Mouse (Mus musculus) liver, embryonic 11.5 days (tissue): Measurements from ENCODE around the gene Mtus2. TPM values are rescaled to one million over a fixed set of nuclear protein-coding genes. Genes with fewer than 3 reads are reported as not detected.

Experiments
- ATAC-seq: fragments of 200-750 bp; cut with Nextera tagmentation; replicated peaks from 2 replicates; pipeline ENCODE4 v1.8.0; 2017; ENCODE audit warnings: moderate number of reproducible peaks, mild to moderate bottlenecking, moderate TSS enrichment, moderate library complexity; ENCODE audit not compliant: low FRiP score
- DNase-seq: peaks from one replicate; pipeline ENCODE4 v3.0.0-alpha.2; 2017; ENCODE audit warnings: low spot score
- H3K27ac ChIP-seq: fragments of 300-500 bp; sonication (generic); 2 replicates; pipeline ENCODE4 v1.5.1; 2014; ENCODE audit warnings: mild to moderate bottlenecking, low read depth, low read length, control low read depth
- H3K27me3 ChIP-seq: fragments of 300-500 bp; sonication (generic); replicated peaks from 2 replicates; pipeline ENCODE4 v1.6.1; 2014; ENCODE audit warnings: low read length, mixed read lengths; ENCODE audit not compliant: control insufficient read depth, insufficient read depth
- H3K36me3 ChIP-seq: fragments of 300-500 bp; sonication (generic); 2 replicates; pipeline ENCODE4 v1.6.1; 2014; ENCODE audit warnings: mild to moderate bottlenecking, low read length, moderate library complexity, mixed read lengths; ENCODE audit not compliant: control insufficient read depth, insufficient read depth
- H3K4me1 ChIP-seq: fragments of 300-500 bp; sonication (generic); replicated peaks from 2 replicates; pipeline ENCODE4 v1.6.1; 2014; ENCODE audit warnings: low read length, mixed read lengths; ENCODE audit not compliant: control insufficient read depth, insufficient read depth
- H3K4me2 ChIP-seq: fragments of 300-500 bp; sonication (generic); 2 replicates; pipeline ENCODE4 v1.6.1; 2014; ENCODE audit warnings: mild to moderate bottlenecking, control low read depth, moderate library complexity
- H3K4me3 ChIP-seq: fragments of 300-500 bp; sonication (generic); 2 replicates; pipeline ENCODE4 v1.5.1; 2014; ENCODE audit warnings: low read depth, low read length, control low read depth
- H3K9ac ChIP-seq: fragments of 300-500 bp; sonication (generic); 2 replicates; pipeline ENCODE4 v1.6.1; 2014; ENCODE audit warnings: low read depth, low read length, control low read depth
- H3K9me3 ChIP-seq: fragments of 300-500 bp; sonication (generic); 2 replicates; pipeline ENCODE4 v1.6.1; 2016; ENCODE audit warnings: low read length, inconsistent platforms, mixed read lengths; ENCODE audit not compliant: control insufficient read depth
- WGBS: fragments of 180-500 bp; shearing (Covaris S2); extraction: QIAGEN DNeasy Blood & Tissue Kit; methylation state at CpG from one replicate; pipeline ENCODE4 v1.1.7; 2014; 5-methylcytosine and 5-hydroxymethylcytosine counted together
- polyA plus RNA-seq: library from polyadenylated mRNA; unstranded; fragments of >200 nt; fragmentation: Nextera tagmentation; extraction: Ambion mirVana; gene quantifications from 2 replicates; pipeline ENCODE4 v1.2.1, GENCODE M21; 2014

Gene Mtus2
- polyA plus RNA-seq, 1 experiment from 2014 or later = 3.9 TPM

DNA sequence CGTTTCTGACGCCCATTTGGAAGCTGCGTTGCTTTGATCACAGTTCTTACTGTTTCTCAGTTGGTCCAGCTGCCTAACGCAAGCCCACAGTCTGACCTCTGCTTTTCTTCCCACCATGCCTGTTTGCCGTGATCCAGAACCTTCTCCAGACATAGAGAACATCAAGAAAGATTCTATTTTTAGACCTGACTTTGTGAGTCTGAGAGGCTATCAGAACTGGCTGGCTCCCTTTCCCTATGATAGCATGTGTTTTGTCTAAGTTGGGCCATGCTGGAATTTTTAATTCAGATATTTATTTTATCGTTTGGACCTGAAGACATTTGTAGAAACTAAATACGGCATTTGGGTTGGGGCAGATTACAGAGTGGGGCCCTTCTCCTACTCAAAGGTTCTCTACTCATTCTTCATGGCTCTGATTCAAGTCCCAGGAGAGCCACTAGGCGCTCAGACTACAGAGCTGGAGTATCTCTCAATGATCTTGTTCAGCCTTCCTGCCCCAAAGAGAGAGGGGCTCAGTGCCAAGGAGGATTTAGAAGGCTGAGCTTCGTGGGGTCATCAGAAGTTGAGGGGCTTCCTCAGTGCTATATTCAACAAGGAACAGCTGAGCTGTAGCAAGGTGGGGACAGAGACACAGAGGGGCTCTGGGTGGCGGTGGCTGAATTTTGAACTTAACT is 174.5 kb downstream of the Mtus2 start:
- Histone ChIP-seq H3K27me3 (no peaks in the 10 kb centered on the region), H3K36me3 (no peaks in the 10 kb centered on the region), H3K9ac (no peak overlapping the region), H3K27ac (no peak overlapping the region), H3K9me3 (no peaks in the 10 kb centered on the region), H3K4me1 (no peaks in the 10 kb centered on the region), H3K4me3 (no peak overlapping the region), H3K4me2 (no peak overlapping the region)
- no peak for ATAC-seq
- WGBS = 67% methylated on average over 10 of the region's 10 CpGs
- DNase-seq = no peak

DNA sequence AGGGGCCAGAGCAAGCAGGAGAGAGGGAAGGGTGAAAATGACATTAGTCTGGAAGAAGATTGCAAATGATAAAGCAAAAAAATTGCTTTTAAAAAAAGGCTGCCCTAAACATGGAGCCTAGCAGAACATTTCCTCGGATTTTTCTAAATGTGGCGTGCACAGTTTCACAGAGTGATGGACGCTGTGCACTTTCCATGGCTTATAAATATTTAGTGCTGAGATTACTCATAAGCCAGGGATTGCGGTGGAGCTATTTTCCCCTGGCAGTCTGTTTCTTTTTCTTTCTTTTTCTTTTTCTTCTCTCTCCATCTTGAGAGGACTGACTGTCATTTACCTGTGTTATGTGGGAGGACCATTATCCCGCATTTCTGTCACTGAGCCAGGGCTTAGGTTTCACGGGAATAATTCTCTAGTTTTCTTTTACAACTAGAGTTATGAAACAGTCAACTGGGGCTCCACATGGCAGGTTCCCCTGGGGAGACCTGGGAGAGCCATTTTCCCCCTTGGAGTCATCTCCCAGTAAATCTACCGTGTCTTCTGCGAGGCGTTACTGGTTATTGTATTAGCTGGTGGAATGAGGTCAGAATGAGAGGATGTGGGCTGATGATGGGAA is 176.4 kb downstream of the Mtus2 start:
- no peak for ATAC-seq
- Histone ChIP-seq H3K4me2 (no peak overlapping the region), H3K9ac (no peak overlapping the region), H3K27me3 (no peaks in the 10 kb centered on the region), H3K27ac (no peak overlapping the region), H3K36me3 (no peaks in the 10 kb centered on the region), H3K4me3 (no peak overlapping the region), H3K4me1 (no peaks in the 10 kb centered on the region), H3K9me3 (no peaks in the 10 kb centered on the region)
- 78% methylated on average over 9 of the region's 9 CpGs for WGBS
- DNase-seq = no peak

DNA sequence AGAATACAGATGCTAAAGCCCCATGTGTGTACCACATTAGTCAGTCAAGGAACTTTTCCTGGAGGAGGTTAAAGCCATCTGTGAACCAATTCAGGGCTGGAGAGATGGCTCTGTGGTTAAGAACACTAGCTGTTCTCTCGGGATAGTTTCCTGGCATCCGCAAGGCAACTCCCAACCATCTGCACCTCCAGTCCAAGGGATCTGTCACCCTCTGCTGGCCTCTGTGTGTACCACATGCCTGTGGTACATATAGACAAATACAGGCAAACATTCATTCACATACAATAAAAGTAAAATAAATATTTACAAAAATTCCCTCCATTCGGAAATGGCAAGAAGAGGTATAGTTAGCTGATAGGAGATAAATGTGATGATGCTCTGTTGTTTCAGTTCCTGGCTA is 184.5 kb downstream of the Mtus2 start:
- Histone ChIP-seq H3K9me3 (no peaks in the 10 kb centered on the region), H3K4me3 (no peak overlapping the region), H3K27ac (no peak overlapping the region), H3K4me2 (no peak overlapping the region), H3K27me3 (no peaks in the 10 kb centered on the region), H3K36me3 (no peaks in the 10 kb centered on the region), H3K9ac (no peak overlapping the region), H3K4me1 (no peaks in the 10 kb centered on the region)
- ATAC-seq (no peak), DNase-seq (no peak)
- WGBS = 79% methylated on average over 3 of the region's 3 CpGs

DNA sequence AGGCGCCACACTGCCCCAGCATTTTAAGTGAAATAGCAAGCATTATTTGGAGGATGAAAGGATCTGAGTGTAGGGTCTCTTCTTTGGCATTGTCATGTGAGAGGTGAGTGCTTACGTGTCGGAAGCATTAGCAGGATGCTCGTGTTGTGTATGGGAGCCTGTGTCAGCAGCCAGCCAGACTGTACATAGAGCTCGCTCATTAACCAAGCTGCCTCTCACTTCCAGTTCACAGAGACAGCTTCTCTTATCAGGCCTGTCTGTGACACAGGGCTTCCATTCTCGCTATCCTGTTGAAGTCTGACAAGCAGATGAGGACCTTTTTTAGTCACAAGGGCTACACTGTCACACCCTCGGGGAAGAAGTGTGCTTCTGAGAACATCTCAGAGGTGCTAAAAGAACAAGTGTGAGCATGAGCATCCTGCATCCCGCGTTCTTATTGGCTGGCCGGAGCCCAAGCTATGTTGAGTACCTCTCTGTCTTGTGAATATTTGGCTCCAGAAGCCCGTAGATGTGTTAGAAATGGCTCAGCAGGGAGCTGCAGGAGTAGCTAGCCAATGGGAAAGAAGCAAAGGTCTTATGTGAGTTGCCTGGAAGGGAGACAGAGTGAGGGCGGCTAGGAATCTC is 189.2 kb downstream of the Mtus2 start:
- Histone ChIP-seq H3K4me1 (no peaks in the 10 kb centered on the region), H3K4me2 (no peak overlapping the region), H3K9ac (no peak overlapping the region), H3K27me3 (no peaks in the 10 kb centered on the region), H3K27ac (no peak overlapping the region), H3K36me3 (no peaks in the 10 kb centered on the region), H3K4me3 (no peak overlapping the region), H3K9me3 (peaks cover 4% of the 10 kb centered on the region)
- DNase-seq (no peak), ATAC-seq (no peak)
- 75% methylated on average over 12 of the region's 12 CpGs for WGBS

DNA sequence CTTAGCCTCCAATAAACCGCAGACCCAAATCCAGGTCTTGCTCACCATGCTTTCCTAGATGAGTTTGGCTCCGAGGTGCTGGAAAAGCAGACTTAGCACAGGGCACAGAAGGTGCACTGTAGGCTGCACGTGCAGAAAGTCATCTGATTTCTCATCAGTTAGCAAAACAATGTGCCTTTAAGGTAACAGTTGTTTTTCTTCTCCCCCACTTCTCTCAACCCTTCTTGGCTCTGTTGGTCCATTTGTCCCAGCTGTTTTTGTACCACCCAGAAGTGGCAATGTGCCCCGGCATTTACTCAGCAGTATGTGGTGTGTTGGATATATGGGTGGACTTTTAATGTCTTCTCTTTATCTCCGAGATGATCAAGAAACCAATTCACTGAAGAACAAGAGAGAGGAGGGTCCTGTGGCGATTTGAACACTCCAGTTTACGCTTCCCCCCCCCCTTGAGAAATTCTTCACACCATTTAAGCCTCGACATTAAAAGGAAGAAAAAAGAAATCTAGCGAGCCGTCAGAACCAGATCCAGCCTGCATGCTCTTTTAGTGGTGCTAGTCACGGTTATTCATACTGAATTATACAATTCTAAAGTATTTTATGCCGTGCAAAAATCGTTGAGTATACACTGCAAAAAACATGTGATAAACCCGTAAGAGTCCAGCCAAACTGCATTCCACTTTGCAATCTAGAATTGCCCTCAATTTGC is 194.9 kb downstream of the Mtus2 start:
- Histone ChIP-seq H3K4me3 (no peak overlapping the region), H3K9ac (no peak overlapping the region), H3K4me1 (no peaks in the 10 kb centered on the region), H3K27me3 (no peaks in the 10 kb centered on the region), H3K27ac (no peak overlapping the region), H3K4me2 (no peak overlapping the region), H3K36me3 (no peaks in the 10 kb centered on the region), H3K9me3 (peaks cover 4% of the 10 kb centered on the region)
- no peak for ATAC-seq
- 79% methylated on average over 14 of the region's 14 CpGs for WGBS
- DNase-seq = no peak

DNA sequence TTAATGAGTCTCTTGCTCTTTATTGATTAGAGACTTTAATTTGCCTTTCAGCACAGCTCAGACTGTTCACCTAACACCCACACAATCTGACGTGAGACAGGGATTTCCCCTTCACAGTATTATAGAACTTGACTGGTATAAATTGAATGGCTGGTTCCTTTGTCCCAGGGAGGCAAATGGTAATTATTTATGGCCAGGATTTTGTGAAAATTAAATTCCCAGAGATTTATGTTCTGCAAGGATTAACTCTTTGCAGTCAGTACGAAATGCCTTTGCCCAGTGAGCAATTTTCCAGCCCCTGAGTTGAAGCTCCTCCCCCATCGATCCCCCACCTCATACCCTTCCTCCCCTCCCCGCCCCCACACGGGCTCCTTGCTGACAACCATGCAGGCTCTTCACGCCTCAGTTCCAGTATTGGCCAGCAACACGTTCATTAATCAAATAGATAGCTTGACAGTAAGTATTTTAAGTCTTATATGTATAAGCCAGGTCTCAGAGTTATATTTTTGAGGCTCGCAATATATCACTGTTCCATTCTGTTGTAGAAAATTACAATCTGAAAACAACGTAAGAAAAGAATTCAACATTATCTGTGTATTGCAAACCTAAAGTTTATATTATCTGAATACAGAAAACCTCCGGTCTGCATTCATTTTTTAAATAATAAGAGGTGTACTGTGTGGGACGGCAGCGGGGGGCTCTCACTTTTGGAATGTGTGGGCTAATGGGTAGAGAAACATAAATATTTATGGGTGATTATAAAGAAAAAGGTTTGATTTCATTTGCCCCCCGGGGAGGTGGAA is 195.7 kb downstream of the Mtus2 start:
- peaks cover 2% of the 10 kb centered on the region for H3K9me3 ChIP-seq
- H3K36me3 ChIP-seq = no peaks in the 10 kb centered on the region
- DNase-seq (no peak), ATAC-seq (no peak)
- H3K9ac ChIP-seq = no peak overlapping the region
- 70% methylated on average over 13 of the region's 13 CpGs for WGBS
- H3K4me1 ChIP-seq = no peaks in the 10 kb centered on the region
- H3K4me2 ChIP-seq = no peak overlapping the region
- no peaks in the 10 kb centered on the region for H3K27me3 ChIP-seq
- H3K4me3 ChIP-seq = no peak overlapping the region
- H3K27ac ChIP-seq = no peak overlapping the region

DNA sequence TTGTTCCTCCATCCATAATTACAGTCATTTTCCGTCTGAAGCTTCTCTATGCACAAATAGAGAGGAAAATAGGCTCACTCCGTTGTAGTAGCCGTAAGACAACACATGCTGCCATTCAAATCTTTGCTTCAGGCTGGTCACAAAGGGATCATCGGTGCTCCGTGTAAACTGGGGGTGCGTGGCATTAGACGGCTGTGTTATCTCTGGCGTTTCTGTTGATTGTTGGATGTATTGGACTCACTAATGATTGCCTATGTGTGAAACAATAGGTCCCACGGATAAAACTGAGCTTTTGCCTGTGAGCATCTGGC is 196.2 kb downstream of the Mtus2 start:
- no peak for DNase-seq
- Histone ChIP-seq H3K9ac (no peak overlapping the region), H3K27me3 (no peaks in the 10 kb centered on the region), H3K9me3 (no peaks in the 10 kb centered on the region), H3K36me3 (no peaks in the 10 kb centered on the region), H3K4me1 (no peaks in the 10 kb centered on the region), H3K27ac (no peak overlapping the region), H3K4me3 (no peak overlapping the region), H3K4me2 (no peak overlapping the region)
- no peak for ATAC-seq
- 75% methylated on average over 9 of the region's 9 CpGs for WGBS

DNA sequence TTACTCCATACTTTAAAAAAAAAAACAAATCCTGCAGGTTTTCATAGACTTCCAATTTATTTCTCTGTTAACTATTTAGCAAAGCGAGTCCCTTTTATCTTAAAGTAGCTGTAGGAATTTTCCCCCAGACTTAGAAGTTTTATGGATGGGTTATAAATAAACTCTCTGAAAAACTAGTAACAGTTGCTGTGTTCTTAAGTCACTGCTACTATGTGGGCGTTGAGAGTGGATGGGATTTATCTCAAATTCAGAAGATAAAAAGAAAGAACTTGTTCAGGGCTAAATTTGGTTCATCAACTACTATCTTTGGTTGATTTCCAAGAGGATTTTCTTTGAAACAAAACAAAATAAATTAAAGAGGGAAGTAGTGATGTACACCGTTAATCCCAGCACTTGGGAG is 197.6 kb downstream of the Mtus2 start:
- Histone ChIP-seq H3K4me3 (no peak overlapping the region), H3K36me3 (no peaks in the 10 kb centered on the region), H3K27ac (no peak overlapping the region), H3K9ac (no peak overlapping the region), H3K4me1 (no peaks in the 10 kb centered on the region), H3K4me2 (no peak overlapping the region), H3K9me3 (no peaks in the 10 kb centered on the region), H3K27me3 (no peaks in the 10 kb centered on the region)
- 73% methylated on average over 3 of the region's 3 CpGs for WGBS
- no peak for ATAC-seq
- no peak for DNase-seq
